Mouse (Mus musculus) intestine, embryonic 16.5 days (tissue): ENCODE measurements around the gene Qsox1. TPM values are rescaled to one million over a fixed set of nuclear protein-coding genes. Genes with fewer than 3 reads are reported as not detected.

ENCODE experiments used
- ATAC-seq: fragments of 200-750 bp; cut with Nextera tagmentation; 2 replicates; pipeline ENCODE4 v1.8.0; 2017; ENCODE audit warnings: moderate TSS enrichment, moderate library complexity
- H3K27ac ChIP-seq: fragments of 300-500 bp; sonication (generic); 2 replicates; pipeline ENCODE4 v1.5.1; 2014; ENCODE audit warnings: mild to moderate bottlenecking, low read length
- H3K27me3 ChIP-seq: fragments of 300-500 bp; sonication (generic); replicated peaks from 2 replicates; pipeline ENCODE4 v1.6.1; 2014; ENCODE audit warnings: low read length, control low read depth, mixed read lengths; ENCODE audit not compliant: control insufficient read depth, insufficient read depth
- H3K36me3 ChIP-seq: fragments of 300-500 bp; sonication (generic); 2 replicates; pipeline ENCODE4 v1.6.1; 2014; ENCODE audit warnings: low read length, control low read depth; ENCODE audit not compliant: control insufficient read depth, insufficient read depth
- H3K4me1 ChIP-seq: fragments of 300-500 bp; sonication (generic); 2 replicates; pipeline ENCODE4 v1.6.1; 2014; ENCODE audit warnings: low read length, control low read depth, mixed read lengths; ENCODE audit not compliant: control insufficient read depth, insufficient read depth
- H3K4me2 ChIP-seq: fragments of 300-500 bp; sonication (generic); 2 replicates; pipeline ENCODE4 v1.6.1; 2014; ENCODE audit warnings: low read depth, low read length, control low read depth
- H3K4me3 ChIP-seq: fragments of 300-500 bp; sonication (generic); 2 replicates; pipeline ENCODE4 v1.5.1; 2014; ENCODE audit warnings: mild to moderate bottlenecking, low read length
- H3K9ac ChIP-seq: fragments of 300-500 bp; sonication (generic); 2 replicates; pipeline ENCODE4 v1.6.1; 2014; ENCODE audit warnings: low read depth, low read length
- H3K9me3 ChIP-seq: fragments of 300-500 bp; sonication (generic); 2 replicates; pipeline ENCODE4 v1.6.1; 2016; ENCODE audit warnings: low read length, control low read depth; ENCODE audit not compliant: control insufficient read depth
- WGBS: fragments of 180-500 bp; shearing (Covaris S2); extraction: QIAGEN DNeasy Blood & Tissue Kit; methylation state at CpG from one replicate; pipeline ENCODE4 v1.1.7; 2014; 5-methylcytosine and 5-hydroxymethylcytosine counted together
- polyA plus RNA-seq: library from polyadenylated mRNA; unstranded; fragments of >200 nt; fragmentation: Nextera tagmentation; extraction: Ambion mirVana; gene quantifications from 2 replicates; pipeline ENCODE4 v1.2.1, GENCODE M21; 2015

Gene Qsox1
- polyA plus RNA-seq, 1 experiment from 2014 or later, result 49.9 TPM

GRCm38 (mm10) chr1:155740622-155741377 is 71.9 kb downstream of the Qsox1 start:
- Histone ChIP-seq H3K4me3 (peak overlapping the region; percentile 20), H3K9ac (no peak overlapping the region), H3K4me2 (peak overlapping the region; percentile 98), H3K36me3 (no peaks in the 10 kb centered on the region), H3K27me3 (peaks cover 81% of the 10 kb centered on the region), H3K4me1 (peaks cover 19% of the 10 kb centered on the region), H3K9me3 (no peaks in the 10 kb centered on the region), H3K27ac (no peak overlapping the region)
- WGBS, result under 1% methylated on average over 44 of the region's 44 CpGs
- no peak for ATAC-seq

DNA sequence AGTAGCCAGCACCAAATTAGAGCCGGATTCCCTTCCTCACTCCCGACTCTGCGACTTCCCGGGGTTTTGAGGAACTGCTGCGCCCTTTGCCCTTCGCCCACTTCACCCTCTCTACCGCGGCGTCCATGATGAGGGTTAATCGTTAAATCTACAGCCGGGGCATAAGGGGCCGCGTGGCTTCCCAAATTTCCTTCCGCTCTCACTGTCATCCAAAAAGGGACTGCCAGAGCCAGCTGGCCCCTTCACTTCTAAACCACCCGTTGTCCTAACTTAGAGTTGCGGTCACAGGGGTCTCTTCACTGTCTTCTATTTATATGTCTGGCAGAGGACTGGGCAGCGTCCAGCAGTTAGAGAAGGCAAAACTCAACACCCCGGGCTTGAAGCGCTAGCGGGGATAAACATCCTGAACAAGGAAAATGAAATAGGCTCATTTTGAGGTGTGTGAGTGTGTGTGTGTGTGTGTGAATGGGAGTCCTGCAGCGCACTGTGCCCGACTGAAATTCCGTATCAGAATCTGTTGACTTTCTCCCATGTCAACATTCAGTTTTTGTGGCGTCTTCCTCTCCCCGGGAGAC is 74.8 kb downstream of the Qsox1 start:
- H3K27ac ChIP-seq, result no peak overlapping the region
- no peak for ATAC-seq
- no peak overlapping the region for H3K9ac ChIP-seq
- WGBS, result under 1% methylated on average over 25 of the region's 25 CpGs
- H3K27me3 ChIP-seq, result peaks cover 80% of the 10 kb centered on the region
- no peak overlapping the region for H3K4me3 ChIP-seq
- no peak overlapping the region for H3K4me2 ChIP-seq
- no peaks in the 10 kb centered on the region for H3K9me3 ChIP-seq
- peaks cover 17% of the 10 kb centered on the region for H3K4me1 ChIP-seq
- no peaks in the 10 kb centered on the region for H3K36me3 ChIP-seq

DNA sequence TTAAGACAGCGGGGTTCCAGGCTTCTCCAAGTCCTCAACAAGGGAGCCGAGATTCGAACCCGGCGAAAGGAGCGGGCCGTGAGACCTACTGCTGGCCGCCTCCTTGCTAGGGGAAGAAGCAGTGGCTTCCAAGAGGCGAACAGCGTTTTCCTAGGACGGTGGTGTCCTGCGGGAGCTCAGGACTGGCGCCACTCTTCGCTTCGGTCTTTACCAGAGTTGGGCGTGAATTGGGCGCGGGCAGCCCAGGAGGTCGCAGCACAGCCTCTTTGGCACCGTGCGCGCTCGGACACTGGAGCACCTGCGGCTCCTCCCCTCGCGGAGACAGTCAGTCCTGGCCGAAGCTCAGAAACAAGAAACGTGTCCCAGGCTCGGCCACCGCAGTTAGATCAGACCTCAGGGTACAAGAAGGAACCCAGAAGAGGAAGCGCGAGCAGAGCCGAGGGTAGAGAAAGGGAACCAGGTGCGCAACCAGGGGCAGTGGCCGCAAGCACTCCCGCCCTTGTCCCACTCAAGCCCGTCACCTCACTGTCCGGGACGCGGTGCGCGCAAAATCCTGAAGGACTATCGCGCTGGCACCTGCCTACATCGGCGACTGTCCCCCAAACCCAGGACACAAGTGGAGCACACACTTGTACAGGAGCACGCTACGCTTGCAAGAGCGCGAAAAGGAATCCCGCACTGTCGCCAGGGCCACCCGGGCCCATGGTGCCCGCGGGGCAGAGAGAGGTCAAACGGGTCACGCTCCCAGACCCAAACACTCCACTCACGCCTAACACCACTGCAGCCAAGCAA is 75.5 kb downstream of the Qsox1 start:
- H3K9me3 ChIP-seq, result no peaks in the 10 kb centered on the region
- no peaks in the 10 kb centered on the region for H3K36me3 ChIP-seq
- peaks cover 79% of the 10 kb centered on the region for H3K27me3 ChIP-seq
- H3K4me3 ChIP-seq, result no peak overlapping the region
- WGBS, result under 1% methylated on average over 58 of the region's 58 CpGs
- H3K4me1 ChIP-seq, result peaks cover 10% of the 10 kb centered on the region
- H3K9ac ChIP-seq, result no peak overlapping the region
- no peak for ATAC-seq
- H3K4me2 ChIP-seq, result no peak overlapping the region
- H3K27ac ChIP-seq, result no peak overlapping the region

DNA sequence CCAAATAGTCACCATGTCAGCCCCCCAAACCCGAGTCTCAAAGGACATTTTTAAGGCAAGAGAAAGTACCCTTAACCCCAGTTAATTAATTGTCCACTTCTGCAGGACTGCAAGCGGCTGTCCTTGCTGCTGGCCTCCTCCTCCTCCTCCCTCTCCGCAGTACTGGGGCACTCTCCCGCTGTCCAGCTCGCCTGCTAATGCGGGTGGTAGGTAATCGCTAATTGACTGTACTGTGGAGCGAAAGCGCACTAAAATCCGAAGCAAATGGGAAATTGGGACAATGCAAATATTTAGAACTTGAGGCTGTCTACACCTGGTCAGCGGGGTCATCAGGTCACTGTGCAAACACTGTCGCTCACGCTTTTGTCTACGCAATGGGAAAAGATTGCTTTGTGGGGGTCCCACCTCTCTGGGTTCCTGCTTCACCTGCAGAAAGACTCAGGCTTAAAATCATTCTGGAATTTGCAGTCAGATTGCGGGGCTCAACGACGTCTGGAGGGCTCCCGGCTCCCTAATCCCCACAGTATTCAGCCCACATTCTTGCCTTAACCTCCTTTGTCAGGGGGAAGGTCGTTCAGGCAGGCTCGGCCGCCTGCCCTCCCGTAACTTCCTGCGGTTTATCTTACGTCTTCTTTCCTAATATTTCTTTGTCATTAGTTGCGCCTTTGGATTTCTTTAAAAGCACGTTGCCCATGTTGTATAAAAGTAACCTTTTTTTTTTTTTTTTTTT is 76.4 kb downstream of the Qsox1 start:
- Histone ChIP-seq H3K4me3 (no peak overlapping the region), H3K9me3 (no peaks in the 10 kb centered on the region), H3K27ac (no peak overlapping the region), H3K9ac (no peak overlapping the region), H3K4me1 (peaks cover under 1% of the 10 kb centered on the region), H3K4me2 (no peak overlapping the region), H3K27me3 (peaks cover 77% of the 10 kb centered on the region), H3K36me3 (no peaks in the 10 kb centered on the region)
- WGBS, result under 1% methylated on average over 26 of the region's 26 CpGs
- ATAC-seq, result no peak

- ATAC-seq, result no peak
- Histone ChIP-seq H3K9me3 (peaks cover 2% of the 10 kb centered on the region; the same call in 1 of the 2 replicates), H3K4me2 (no peak overlapping the region), H3K9ac (no peak overlapping the region), H3K36me3 (no peaks in the 10 kb centered on the region), H3K27ac (no peak overlapping the region), H3K4me3 (no peak overlapping the region), H3K4me1 (no peaks in the 10 kb centered on the region), H3K27me3 (peaks cover 64% of the 10 kb centered on the region)
- 0% methylated on average over 2 of the region's 2 CpGs for WGBS
These were observed 81.5 kb downstream of the Qsox1 start for GRCm38 (mm10) chr1:155731156-155731555.

DNA sequence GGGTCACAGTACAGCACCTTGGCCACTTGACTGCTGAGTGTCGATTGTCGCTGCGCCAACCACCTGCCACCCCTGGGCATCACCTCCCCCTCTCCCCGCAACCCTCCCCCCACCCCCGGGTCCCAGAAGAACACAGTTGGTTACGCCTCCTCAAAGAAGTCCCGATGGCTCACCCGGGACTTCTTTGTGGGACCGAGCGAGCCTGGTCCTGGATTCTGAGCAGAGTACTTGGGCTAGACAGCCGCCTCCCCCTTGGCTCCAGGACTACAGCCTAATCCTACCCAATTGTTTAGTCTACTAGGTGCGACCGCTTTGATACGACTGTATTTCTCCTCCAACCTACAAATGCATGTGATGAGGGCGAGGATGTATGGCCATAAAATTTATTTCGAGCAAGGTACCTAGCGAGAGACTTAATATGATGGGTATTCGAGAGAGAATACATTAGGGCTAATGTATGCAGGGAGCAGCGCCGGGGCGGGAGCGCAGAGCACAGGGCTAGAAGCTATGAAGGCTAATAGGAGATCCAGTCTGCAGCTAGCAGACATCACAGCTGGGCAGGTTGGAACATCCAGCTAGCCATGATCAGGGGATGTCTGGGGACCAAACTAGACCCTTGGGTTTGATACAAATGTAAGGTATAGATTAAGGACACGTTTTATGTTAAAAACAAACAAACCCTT is 83.4 kb downstream of the Qsox1 start:
- H3K36me3 ChIP-seq, result no peaks in the 10 kb centered on the region
- ATAC-seq, result no peak
- no peaks in the 10 kb centered on the region for H3K4me1 ChIP-seq
- no peak overlapping the region for H3K4me3 ChIP-seq
- H3K9me3 ChIP-seq, result peaks cover 2% of the 10 kb centered on the region; the same call in 1 of the 2 replicates
- no peak overlapping the region for H3K4me2 ChIP-seq
- H3K27me3 ChIP-seq, result peaks cover 50% of the 10 kb centered on the region
- WGBS, result 3% methylated on average over 23 of the region's 23 CpGs
- H3K9ac ChIP-seq, result no peak overlapping the region
- H3K27ac ChIP-seq, result no peak overlapping the region

DNA sequence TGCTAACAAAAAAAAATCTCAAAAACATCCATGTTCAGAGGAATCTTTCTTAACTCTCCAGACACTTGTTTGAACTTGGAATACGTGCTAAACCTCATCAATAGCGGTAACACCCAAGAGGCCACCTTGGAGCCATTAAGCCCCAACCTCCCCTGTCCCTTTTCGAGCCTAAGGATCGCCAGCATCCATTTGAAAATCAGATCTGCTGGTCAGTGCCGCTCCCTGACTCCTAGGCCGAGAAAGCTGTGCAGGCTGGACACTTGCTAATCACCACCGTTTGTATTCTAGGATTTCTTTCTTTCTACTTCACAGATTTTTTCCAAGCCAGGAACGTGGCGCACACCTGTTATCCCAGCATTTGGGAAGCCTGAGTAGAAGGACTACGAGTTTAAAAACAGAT is 84.9 kb downstream of the Qsox1 start:
- H3K36me3 ChIP-seq, result no peaks in the 10 kb centered on the region
- H3K9ac ChIP-seq, result no peak overlapping the region
- H3K4me2 ChIP-seq, result no peak overlapping the region
- peaks cover 2% of the 10 kb centered on the region; the same call in 1 of the 2 replicates for H3K9me3 ChIP-seq
- no peak overlapping the region for H3K27ac ChIP-seq
- no peak for ATAC-seq
- H3K27me3 ChIP-seq, result peaks cover 55% of the 10 kb centered on the region
- no peaks in the 10 kb centered on the region for H3K4me1 ChIP-seq
- no peak overlapping the region for H3K4me3 ChIP-seq
- WGBS, result 33% methylated on average over 10 of the region's 10 CpGs
